Mouse (Mus musculus) olfactory bulb, adult 2 months (tissue): ENCODE measurements around the gene Krtap10-4.

ENCODE experiments used
- CTCF ChIP-seq: fragments of 200-500 bp; IDR thresholded peaks from 2 replicates; pipeline ENCODE4 v1.5.1; 2012; ENCODE audit warnings: low read depth, mild to moderate bottlenecking, low read length, moderate library complexity; ENCODE audit not compliant: insufficient read depth
- POLR2A ChIP-seq: fragments of 200-500 bp; IDR thresholded peaks from 2 replicates; pipeline ENCODE4 v1.6.1; 2012; ENCODE audit warnings: mild to moderate bottlenecking, low read depth, low read length, moderate library complexity; ENCODE audit not compliant: insufficient read depth

DNA sequence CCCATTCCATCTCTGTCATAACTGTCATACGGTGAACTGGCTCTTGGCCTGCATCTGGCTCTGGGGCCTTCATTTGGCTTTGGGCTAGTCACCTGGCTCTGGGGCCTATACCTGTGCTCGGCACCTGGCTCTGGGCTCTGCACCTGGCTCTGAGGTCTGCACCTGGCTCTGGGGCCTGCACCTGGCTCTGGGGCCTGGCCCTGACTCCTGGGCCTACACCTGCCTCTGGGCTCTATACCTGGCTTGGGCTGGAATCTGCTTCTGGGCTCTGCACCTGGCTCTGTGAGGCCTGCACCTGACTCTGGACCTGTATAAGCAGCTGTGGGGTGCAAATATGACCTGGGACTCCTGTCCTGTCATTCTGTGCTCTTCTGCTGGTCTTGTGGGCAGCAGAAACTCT, 20.6 kb upstream of the Krtap10-4 start:
- TF ChIP-seq POLR2A (no peak), CTCF (no peak)
